Mouse (Mus musculus) gastrocnemius, postnatal 10 days (tissue): ENCODE measurements around the gene Il11. TPM values are rescaled to one million over a fixed set of nuclear protein-coding genes. Genes with fewer than 3 reads are reported as not detected.

Experiments
- DNase-seq: peaks from one replicate; pipeline ENCODE4 v3.0.0; 2021; ENCODE audit warnings: mixed read lengths
- total RNA-seq, 2 experiments: library from RNA; stranded (reverse); gene quantifications; 2 replicates each; pipeline ENCODE4 v1.2.3; 2021

Gene Il11
- total RNA-seq, 2 experiments from 2014 or later, result 0.20 to 0.31 TPM

DNA sequence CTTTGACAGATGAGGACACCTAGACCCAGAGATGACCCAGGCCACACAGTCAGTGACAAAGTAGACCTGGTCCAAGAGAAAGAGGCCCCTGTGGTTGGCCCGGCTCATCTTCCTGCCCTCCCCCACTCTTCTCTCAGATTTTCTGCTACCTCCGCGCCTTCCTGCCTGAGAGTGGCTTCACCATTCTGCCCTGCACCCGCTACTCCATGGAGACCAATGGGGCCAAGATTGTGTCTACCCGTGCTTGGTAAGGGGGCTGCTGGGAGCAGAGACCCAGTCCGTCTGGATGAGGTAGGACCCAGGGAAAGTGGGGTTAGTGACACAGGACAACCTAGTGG lies 40.2 kb downstream of the Il11 start:
- no peak for DNase-seq

- no peak for DNase-seq
Measured at GRCm38 (mm10) chr7:4741672-4742481, 40.8 kb downstream of the Il11 start.

DNA sequence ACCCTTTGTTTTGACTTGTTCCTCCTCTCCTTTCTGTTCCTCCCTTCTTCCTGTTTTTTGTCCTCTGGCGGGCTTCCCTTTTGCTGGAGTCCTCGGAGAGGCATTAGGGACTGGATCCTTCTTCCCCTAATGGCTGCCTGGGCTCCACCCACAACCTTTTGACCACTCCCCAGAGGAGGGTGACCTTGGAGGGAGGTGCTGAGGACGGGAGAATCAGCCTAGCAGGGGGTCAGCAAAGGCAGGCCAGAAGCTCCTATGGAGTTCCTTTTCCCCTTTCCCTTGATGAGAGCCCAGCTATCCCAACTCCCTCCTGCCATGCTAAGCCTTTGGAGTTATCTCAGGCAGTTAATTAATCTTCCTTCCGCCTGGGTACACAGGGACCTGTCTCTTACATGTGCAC lies 41.5 kb downstream of the Il11 start:
- DNase-seq, result peak; percentile 52

- no peak for DNase-seq
Measured at GRCm38 (mm10) chr7:4740309-4740727, 42.3 kb downstream of the Il11 start.

DNA sequence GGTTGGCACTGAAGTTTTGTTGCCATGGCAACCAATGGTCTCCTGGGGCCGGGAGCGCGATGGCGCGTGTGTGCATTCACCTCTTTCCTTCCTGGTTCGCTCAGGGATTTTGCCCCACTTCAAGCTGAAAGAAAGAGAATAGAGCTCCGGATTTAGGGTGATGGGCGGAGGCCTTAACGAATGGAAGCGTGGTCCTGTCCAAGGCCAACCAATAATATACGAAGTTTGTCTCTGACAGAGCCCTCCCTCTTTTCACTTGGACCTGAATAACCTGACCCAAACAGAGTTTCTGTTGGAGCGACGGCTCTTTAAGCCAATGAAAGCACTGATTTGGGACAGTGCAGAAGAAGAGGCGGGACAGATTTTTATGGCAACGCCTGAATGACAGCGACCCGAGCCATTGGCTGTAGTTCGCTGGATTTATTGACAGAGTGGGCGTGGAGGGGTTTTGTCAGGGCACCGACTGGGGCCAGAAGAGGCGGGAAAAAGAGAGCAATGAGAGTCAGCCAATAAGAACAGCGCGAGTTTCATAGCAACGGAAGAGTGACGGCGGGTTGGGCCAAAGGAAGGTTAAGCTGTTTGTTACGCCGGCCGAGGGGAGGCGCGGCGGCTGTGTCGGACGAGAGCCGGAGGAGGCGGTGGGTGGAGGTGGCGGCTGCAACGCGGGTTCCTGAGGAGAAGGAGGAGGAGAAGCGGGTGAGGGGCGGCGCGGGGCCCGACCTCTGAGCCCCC lies 42.9 kb downstream of the Il11 start, which contains the start of gene Kmt5c:
Gene Kmt5c (plus strand): TSS at position 572 of the 732 bp plus-strand sequence.
- peak; percentile 90 for DNase-seq

GRCm38 (mm10) chr7:4739041-4739543 lies 43.6 kb downstream of the Il11 start:
- no peak for DNase-seq

DNA sequence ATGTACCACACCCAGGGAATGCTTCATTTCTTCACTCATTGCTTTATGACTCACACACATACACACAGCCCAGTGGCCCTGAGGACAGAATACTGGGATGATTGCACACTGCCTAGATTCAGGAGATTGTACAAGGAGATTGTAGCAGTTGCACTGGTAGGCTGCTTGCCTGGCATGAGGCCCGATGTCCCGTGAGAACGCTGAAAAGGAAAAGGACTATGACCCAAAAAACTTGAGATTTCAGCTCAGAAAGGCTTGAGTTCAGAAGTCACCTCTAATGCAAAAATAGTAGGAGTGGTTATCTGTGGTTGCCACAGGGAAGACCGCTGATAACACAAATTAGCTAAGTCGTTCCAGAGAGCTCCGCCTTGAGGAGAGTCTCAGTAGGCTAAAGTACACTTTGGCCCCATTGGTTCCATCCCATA lies 49.7 kb downstream of the Il11 start:
- DNase-seq, result no peak

DNA sequence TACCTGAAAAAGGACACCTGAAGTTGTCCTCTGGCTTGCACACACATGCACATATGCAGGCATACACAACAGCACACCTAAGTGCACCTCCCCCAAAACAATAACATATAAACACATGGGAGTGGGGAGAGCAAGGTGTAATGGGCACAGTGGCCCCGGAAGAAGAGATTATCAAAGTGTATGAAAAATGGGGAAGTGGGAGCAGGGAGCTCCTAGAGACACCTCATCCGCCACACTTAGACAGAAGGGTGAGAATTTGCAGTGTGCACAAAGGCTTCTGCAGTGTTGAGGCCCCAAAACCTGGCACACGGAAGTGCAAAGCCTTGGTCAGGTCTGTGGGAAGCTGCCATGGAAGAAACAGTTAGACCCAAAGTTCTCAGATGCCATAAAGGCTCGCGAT lies 51.6 kb downstream of the Il11 start:
- DNase-seq, result no peak

GRCm38 (mm10) chr7:4725169-4725568 lies 57.5 kb downstream of the Il11 start, which contains the start of gene Tmem150b:
Gene Tmem150b (minus strand): TSS chr7:4725249.
- DNase-seq, result no peak

GRCm38 (mm10) chr7:4724359-4724758 lies 58.3 kb downstream of the Il11 start:
- no peak for DNase-seq

GRCm38 (mm10) chr7:4723508-4723907 lies 59.2 kb downstream of the Il11 start:
- no peak for DNase-seq

Other genes with a start within 250 kb of the Il11 start
- under 1 TPM; 0.16 to 0.25 TPM for gene Syt5, start 235.3 kb downstream of the Il11 start, total RNA-seq
- not detected for gene Ptprh, start 178.8 kb downstream of the Il11 start, total RNA-seq
- 1 to 10 TPM; 4.6 to 5.2 TPM for gene Tmem86b, start 151.4 kb downstream of the Il11 start, total RNA-seq
- 10 to 100 TPM; 53.0 to 58.1 TPM for gene Ppp6r1, start 123.8 kb downstream of the Il11 start, total RNA-seq
- gene Hspbp1, start 97.8 kb downstream of the Il11 start, total RNA-seq, result 10 to 100 TPM; 22.1 to 23.3 TPM
- 1 to 10 TPM; 3.3 to 4.6 TPM for gene Brsk1, start 92.3 kb downstream of the Il11 start, total RNA-seq
- gene Tmem150b, start 57.6 kb downstream of the Il11 start, total RNA-seq, result under 1 TPM in 1 of 2 experiments, not detected in 1; 0.27 TPM
- gene Kmt5c, start 42.7 kb downstream of the Il11 start, total RNA-seq, result 10 to 100 TPM; 20.6 to 34.1 TPM
- gene Cox6b2, start 29.8 kb downstream of the Il11 start, total RNA-seq, result 1 to 10 TPM; 4.3 to 5.4 TPM
- not detected for gene Fam71e2, start 11.6 kb downstream of the Il11 start, total RNA-seq
- not detected for gene Tmem190, start 78 bp upstream of the Il11 start, total RNA-seq
- 1 to 10 TPM; 3.5 to 6.3 TPM for gene Tmem238, start 6.8 kb upstream of the Il11 start, total RNA-seq
- 100 to 1,000 TPM; 796 to 873 TPM for gene Rpl28, start 10.0 kb upstream of the Il11 start, total RNA-seq
- 100 to 1,000 TPM in 1 of 2 experiments, 10 to 100 TPM in 1; 91.1 to 107 TPM for gene Ube2s, start 29.7 kb upstream of the Il11 start, total RNA-seq
- gene Shisa7, start 61.8 kb upstream of the Il11 start, total RNA-seq, result under 1 TPM; 0.12 to 0.18 TPM
- 1 to 10 TPM; 1.9 to 4.3 TPM for gene Isoc2b, start 87.4 kb upstream of the Il11 start, total RNA-seq
- gene Isoc2a, start 94.3 kb upstream of the Il11 start, total RNA-seq, result 10 to 100 TPM; 13.3 to 14.3 TPM
- under 1 TPM in 1 of 2 experiments, not detected in 1; 0.19 TPM for gene Gm36210, start 123.7 kb upstream of the Il11 start, total RNA-seq
- 10 to 100 TPM in 1 of 2 experiments, 1 to 10 TPM in 1; 9.9 to 10.5 TPM for gene Zfp628, start 132.4 kb upstream of the Il11 start, total RNA-seq
- gene Nat14, start 139.2 kb upstream of the Il11 start, total RNA-seq, result 1 to 10 TPM; 1.9 to 4.4 TPM
- 10 to 100 TPM; 43.3 to 55.0 TPM for gene Ssc5d, start 142.9 kb upstream of the Il11 start, total RNA-seq
- gene Sbk2, start 181.5 kb upstream of the Il11 start, total RNA-seq, result 10 to 100 TPM; 31.0 to 46.5 TPM
- gene Sbk3, start 188.3 kb upstream of the Il11 start, total RNA-seq, result under 1 TPM in 1 of 2 experiments, not detected in 1; 0.28 TPM
- 10 to 100 TPM; 15.2 to 18.2 TPM for gene Zfp579, start 213.3 kb upstream of the Il11 start, total RNA-seq
- gene Zfp524, start 231.6 kb upstream of the Il11 start, total RNA-seq, result 1 to 10 TPM; 6.9 to 8.0 TPM
- gene Fiz1, start 231.8 kb upstream of the Il11 start, total RNA-seq, result 10 to 100 TPM; 16.4 to 20.0 TPM
- not detected for gene Gm44973, start 232.6 kb upstream of the Il11 start, total RNA-seq
- 10 to 100 TPM; 16.8 to 21.0 TPM for gene Zfp865, start 237.5 kb upstream of the Il11 start, total RNA-seq
- gene Ccdc106, start 237.7 kb upstream of the Il11 start, total RNA-seq, result 1 to 10 TPM in 1 of 2 experiments, under 1 TPM in 1; 0.35 to 1.4 TPM